Mouse (Mus musculus) MEL (cell line): ENCODE measurements around the gene Actg1.

Experiments
- GATA1 ChIP-seq: IDR thresholded peaks from 2 replicates; pipeline ENCODE4 v1.6.1; 2011; ENCODE audit warnings: low read depth, low read length, improper control_type of control experiment
- ZC3H11A ChIP-seq: IDR thresholded peaks from 2 replicates; pipeline ENCODE4 v1.6.1; 2012; ENCODE audit warnings: low read depth, mild to moderate bottlenecking, inconsistent platforms, low read length, improper control_type of control experiment

DNA sequence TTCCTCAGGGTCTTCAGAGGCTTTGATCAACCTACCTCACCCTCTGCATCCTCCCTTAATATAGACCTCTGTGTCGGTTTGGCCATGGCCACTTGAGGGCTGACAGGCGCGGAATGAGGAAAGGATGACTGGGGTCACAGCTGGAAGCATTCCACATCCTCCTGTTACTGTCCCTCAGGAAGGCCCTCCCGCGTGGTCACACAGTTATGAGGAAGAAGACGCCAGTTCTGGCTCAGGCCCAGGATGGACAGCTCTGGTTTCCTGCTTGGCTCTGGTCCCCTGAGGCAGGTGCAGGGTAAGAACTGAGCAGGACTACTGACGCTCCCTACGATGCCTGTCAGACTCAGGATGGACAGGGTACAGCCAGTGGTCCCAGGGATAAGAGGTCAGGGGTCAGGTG is 11.7 kb upstream of the Actg1 start:
- TF ChIP-seq GATA1 (no peak), ZC3H11A (no peak)
